Mouse (Mus musculus) bone marrow, adult 2 months (tissue): ENCODE results near the gene Rex1bd.

Experiments
- CTCF ChIP-seq: fragments of 200-500 bp; IDR thresholded peaks from 2 replicates; pipeline ENCODE4 v1.5.1; 2011; ENCODE audit warnings: low read length, control low read depth; ENCODE audit not compliant: control insufficient read depth, insufficient read depth
- POLR2A ChIP-seq: fragments of 200-500 bp; IDR thresholded peaks from 2 replicates; pipeline ENCODE4 v1.6.1; 2011; ENCODE audit warnings: low read depth, mild to moderate bottlenecking, control low read depth, low read length, borderline replicate concordance; ENCODE audit not compliant: control insufficient read depth

GRCm38 (mm10) chr8:70501820-70502529, 4.6 kb downstream of the Rex1bd start:
- TF ChIP-seq POLR2A (no peak), CTCF (no peak)
